Mouse (Mus musculus): ENCODE results near the gene Tecpr1. TPM values are rescaled to one million over a fixed set of nuclear protein-coding genes. Genes with fewer than 3 reads are reported as not detected.

Tecpr1 gene
- total and polyA plus RNA-seq, 2 experiments from 2014 or later = 13.5 to 28.3 TPM

DNA sequence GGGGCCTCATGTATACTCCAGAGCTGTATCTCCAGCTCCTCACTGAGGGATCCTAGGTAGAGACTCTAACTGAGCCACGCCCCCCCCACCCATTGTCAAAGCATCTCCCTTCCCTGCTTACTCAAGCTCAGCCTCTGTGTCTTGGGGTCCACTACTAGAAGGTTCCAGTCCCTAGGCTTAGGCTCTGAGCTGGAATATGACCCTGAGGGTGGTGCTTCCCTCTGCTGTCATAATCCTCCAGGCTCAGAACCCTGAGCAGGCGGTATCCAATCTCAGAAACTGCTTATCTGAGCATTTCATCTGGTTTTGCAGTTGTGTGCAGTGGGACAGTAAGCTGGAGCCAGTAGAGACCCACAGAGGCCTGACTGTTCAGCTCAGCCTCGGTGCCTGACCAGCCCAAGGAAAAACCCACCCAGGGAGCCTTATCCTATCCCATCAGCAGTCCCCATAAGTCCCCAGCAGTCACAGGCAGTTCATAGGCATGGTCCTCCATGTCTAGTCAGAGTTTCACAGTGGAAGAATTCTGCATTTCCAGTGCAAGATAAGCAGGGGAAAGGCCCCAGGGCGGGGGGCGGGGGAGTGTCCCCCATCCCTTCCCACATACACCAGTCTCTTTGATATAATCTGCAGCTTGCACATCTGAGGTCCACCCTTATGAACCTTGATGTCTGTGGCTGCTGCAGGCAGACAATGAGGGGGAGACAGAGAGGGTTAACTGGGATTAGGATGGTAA lies 61.2 kb downstream of the Tecpr1 start:
- Histone ChIP-seq H3K36me3 (replicated peaks; ENCODE audit: control insufficient read depth, insufficient read depth, low read length) (peaks cover 38% of the 10 kb centered on the region), H3K27me3 (ENCODE audit: control insufficient read depth, insufficient read depth, low read length) (no peaks in the 10 kb centered on the region), H3K4me2 (ENCODE audit: low read depth, low read length) (no peak overlapping the region), H3K9ac (replicated peaks; ENCODE audit: low read depth, low read length) (no peak overlapping the region), H3K9me3 (replicated peaks; ENCODE audit: control insufficient read depth, low read length) (no peaks in the 10 kb centered on the region), H3K4me3 (ENCODE audit: low read depth, low read length) (no peak overlapping the region), H3K27ac (ENCODE audit: low read depth) (no peak overlapping the region), H3K4me1 (ENCODE audit: control insufficient read depth, insufficient read depth) (no peaks in the 10 kb centered on the region)
- ATAC-seq (ENCODE audit: insufficient read depth, low read depth) (no peak), DNase-seq (ENCODE audit: low spot score) (no peak)
- WGBS = 77% methylated on average over 5 of the region's 5 CpGs
- no peak for TF ChIP-seq CTCF (IDR thresholded peaks at IDR 0.05; ENCODE audit: low read depth)
- no peak for TF ChIP-seq EP300 (IDR thresholded peaks at IDR 0.05; ENCODE audit: low read depth)

GRCm38 (mm10) chr5:144159137-144159536 lies 64.3 kb downstream of the Tecpr1 start:
- no peaks in the 10 kb centered on the region for H3K9me3 ChIP-seq (replicated peaks; ENCODE audit: control insufficient read depth, low read length)
- 82% methylated on average over 8 of the region's 8 CpGs for WGBS
- no peak overlapping the region for H3K27ac ChIP-seq (ENCODE audit: low read depth)

GRCm38 (mm10) chr5:144158604-144159003 lies 64.8 kb downstream of the Tecpr1 start:
- ATAC-seq (ENCODE audit: insufficient read depth, low read depth) (peak; percentile 57), DNase-seq (ENCODE audit: low spot score) (peak; percentile 46)
- Histone ChIP-seq H3K36me3 (replicated peaks; ENCODE audit: control insufficient read depth, insufficient read depth, low read length) (peaks cover 29% of the 10 kb centered on the region; the same call in 1 of the 2 replicates), H3K9ac (replicated peaks; ENCODE audit: low read depth, low read length) (no peak overlapping the region), H3K27ac (ENCODE audit: low read depth) (no peak overlapping the region), H3K27me3 (ENCODE audit: control insufficient read depth, insufficient read depth, low read length) (no peaks in the 10 kb centered on the region), H3K4me1 (ENCODE audit: control insufficient read depth, insufficient read depth) (no peaks in the 10 kb centered on the region), H3K9me3 (replicated peaks; ENCODE audit: control insufficient read depth, low read length) (no peaks in the 10 kb centered on the region), H3K4me2 (ENCODE audit: low read depth, low read length) (no peak overlapping the region), H3K4me3 (ENCODE audit: low read depth, low read length) (no peak overlapping the region)
- TF ChIP-seq CTCF (IDR thresholded peaks at IDR 0.05; ENCODE audit: low read depth) (no peak), EP300 (IDR thresholded peaks at IDR 0.05; ENCODE audit: low read depth) (no peak)
- WGBS = 18% methylated on average over 4 of the region's 4 CpGs

More at GRCm38 (mm10) chr5:144159137-144159536, 64.3 kb downstream of the Tecpr1 start:
- no peak overlapping the region for H3K9ac ChIP-seq (replicated peaks; ENCODE audit: low read depth, low read length)
- H3K4me2 ChIP-seq (ENCODE audit: low read depth, low read length) = no peak overlapping the region
- no peaks in the 10 kb centered on the region for H3K4me1 ChIP-seq (ENCODE audit: control insufficient read depth, insufficient read depth)
- no peaks in the 10 kb centered on the region for H3K27me3 ChIP-seq (ENCODE audit: control insufficient read depth, insufficient read depth, low read length)
- H3K4me3 ChIP-seq (ENCODE audit: low read depth, low read length) = no peak overlapping the region
- TF ChIP-seq CTCF (IDR thresholded peaks at IDR 0.05; ENCODE audit: low read depth) (no peak), EP300 (IDR thresholded peaks at IDR 0.05; ENCODE audit: low read depth) (no peak)
- no peak for ATAC-seq (ENCODE audit: insufficient read depth, low read depth)
- peaks cover 29% of the 10 kb centered on the region; the same call in 1 of the 2 replicates for H3K36me3 ChIP-seq (replicated peaks; ENCODE audit: control insufficient read depth, insufficient read depth, low read length)
- DNase-seq (ENCODE audit: low spot score) = no peak

DNA sequence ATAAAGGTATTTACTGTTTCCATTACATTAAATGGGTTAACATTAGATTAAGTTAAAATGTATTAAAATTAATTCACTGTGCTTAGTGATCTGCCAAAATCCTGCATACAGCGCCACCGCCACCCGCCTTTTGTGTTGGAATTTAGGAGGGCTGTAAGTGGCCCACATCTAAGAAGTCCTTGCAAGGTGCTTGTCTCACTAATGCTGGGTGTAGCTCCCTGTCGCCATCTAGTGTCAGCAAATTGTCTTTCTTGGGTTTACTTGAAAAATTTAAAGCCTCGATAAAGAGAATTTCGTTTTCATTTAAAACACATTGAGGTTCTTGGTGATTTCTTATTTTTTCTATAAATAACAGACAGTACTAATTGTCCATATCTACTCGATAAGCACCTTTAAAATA lies 68.9 kb downstream of the Tecpr1 start:
- 14% methylated on average over 7 of the region's 7 CpGs for WGBS
- Histone ChIP-seq H3K9me3 (replicated peaks; ENCODE audit: control insufficient read depth, low read length) (no peaks in the 10 kb centered on the region), H3K36me3 (replicated peaks; ENCODE audit: control insufficient read depth, insufficient read depth, low read length) (peaks cover 20% of the 10 kb centered on the region; the same call in 1 of the 2 replicates), H3K4me1 (ENCODE audit: control insufficient read depth, insufficient read depth) (no peaks in the 10 kb centered on the region; the same call in 1 of the 2 replicates), H3K9ac (replicated peaks; ENCODE audit: low read depth, low read length) (no peak overlapping the region), H3K27ac (ENCODE audit: low read depth) (no peak overlapping the region), H3K4me2 (ENCODE audit: low read depth, low read length) (no peak overlapping the region), H3K4me3 (ENCODE audit: low read depth, low read length) (no peak overlapping the region), H3K27me3 (ENCODE audit: control insufficient read depth, insufficient read depth, low read length) (no peaks in the 10 kb centered on the region)
- ATAC-seq (ENCODE audit: insufficient read depth, low read depth) (no peak), DNase-seq (ENCODE audit: low spot score) (peak; percentile 63)
- TF ChIP-seq EP300 (IDR thresholded peaks at IDR 0.05; ENCODE audit: low read depth) = no peak
- TF ChIP-seq CTCF (IDR thresholded peaks at IDR 0.05; ENCODE audit: low read depth) = peak; percentile 83

DNA sequence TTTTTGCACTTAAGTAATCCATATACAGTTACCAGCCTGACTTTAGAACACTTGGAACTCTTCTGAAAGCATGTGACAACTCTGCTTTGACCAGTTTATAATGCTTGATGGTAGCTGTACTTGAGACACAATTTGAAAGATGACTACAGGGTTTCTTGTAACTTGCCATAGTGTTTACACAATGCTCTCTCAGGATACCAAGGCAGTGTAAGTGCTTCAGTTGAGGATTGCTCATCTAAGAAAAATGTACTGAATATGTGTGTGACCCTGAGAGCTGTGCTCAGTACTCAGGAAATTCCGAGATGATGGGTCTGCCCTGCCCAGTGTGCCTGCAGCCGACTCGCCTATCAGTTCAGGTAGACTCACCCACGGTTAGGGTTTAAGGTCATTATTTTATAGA lies 72.1 kb downstream of the Tecpr1 start:
- H3K36me3 ChIP-seq (replicated peaks; ENCODE audit: control insufficient read depth, insufficient read depth, low read length) = peaks cover 18% of the 10 kb centered on the region
- DNase-seq (ENCODE audit: low spot score) (no peak), ATAC-seq (ENCODE audit: insufficient read depth, low read depth) (no peak)
- no peaks in the 10 kb centered on the region; the same call in 1 of the 2 replicates for H3K4me1 ChIP-seq (ENCODE audit: control insufficient read depth, insufficient read depth)
- no peak for TF ChIP-seq EP300 (IDR thresholded peaks at IDR 0.05; ENCODE audit: low read depth)
- no peak for TF ChIP-seq CTCF (IDR thresholded peaks at IDR 0.05; ENCODE audit: low read depth)
- no peak overlapping the region for H3K9ac ChIP-seq (replicated peaks; ENCODE audit: low read depth, low read length)
- 70% methylated on average over 4 of the region's 4 CpGs for WGBS
- H3K4me3 ChIP-seq (ENCODE audit: low read depth, low read length) = no peak overlapping the region
- no peaks in the 10 kb centered on the region for H3K27me3 ChIP-seq (ENCODE audit: control insufficient read depth, insufficient read depth, low read length)
- H3K4me2 ChIP-seq (ENCODE audit: low read depth, low read length) = no peak overlapping the region
- no peaks in the 10 kb centered on the region for H3K9me3 ChIP-seq (replicated peaks; ENCODE audit: control insufficient read depth, low read length)
- H3K27ac ChIP-seq (ENCODE audit: low read depth) = no peak overlapping the region
